Mouse (Mus musculus): ENCODE measurements around the gene Kcna1. TPM values are rescaled to one million over a fixed set of nuclear protein-coding genes. Genes with fewer than 3 reads are reported as not detected.
A peak's percentile ranks its signal among the peaks of the same experiment; 100 is the strongest.

The Kcna1 gene
- polyA plus RNA-seq, 1 experiment from 2014 or later, result 2.7 TPM

DNA sequence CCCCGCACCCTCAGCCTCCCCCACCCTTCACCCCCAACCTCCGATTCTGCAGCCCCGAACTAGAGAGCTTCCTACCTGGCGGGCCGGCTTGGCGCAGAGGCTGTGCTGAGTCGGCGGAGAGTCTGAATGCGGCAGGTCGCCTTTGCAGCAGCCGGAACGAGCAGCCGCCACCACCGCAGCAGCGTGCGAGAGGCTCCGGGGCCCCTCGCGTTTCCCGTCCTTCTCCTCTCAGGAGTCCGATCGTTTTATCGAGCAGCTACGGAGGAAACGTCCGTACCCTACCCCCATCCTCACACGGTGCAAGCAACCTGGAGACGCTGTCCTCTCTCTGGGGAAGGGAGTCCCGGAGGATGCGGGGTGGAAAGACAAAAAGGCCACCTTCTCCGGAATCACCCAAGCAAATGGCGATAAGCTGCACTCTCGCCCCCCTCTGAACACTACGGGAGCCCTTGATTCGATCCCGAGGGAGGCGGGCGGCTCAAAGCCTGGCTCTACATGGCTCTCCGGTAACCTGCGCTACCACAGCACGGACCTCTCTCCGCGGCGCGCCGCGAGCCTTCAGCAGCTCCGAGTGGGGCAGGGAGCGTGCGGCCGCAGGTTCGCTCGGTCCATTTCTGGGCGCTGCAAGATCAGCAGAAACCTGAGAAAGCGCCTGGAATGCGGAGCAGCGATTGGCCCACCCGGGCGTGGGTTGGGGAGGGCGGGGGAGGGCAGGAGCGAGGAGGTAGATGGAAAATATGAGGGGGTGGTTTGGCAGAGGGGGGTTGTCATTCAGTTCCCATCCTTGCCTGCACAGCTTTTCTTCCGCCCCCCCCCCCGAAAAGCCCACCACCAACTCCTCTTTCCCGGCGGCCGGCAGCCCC is 1.8 kb downstream of the Kcna1 start:
- WGBS, result under 1% methylated on average over 66 of the region's 66 CpGs
- Histone ChIP-seq H3K4me1 (peaks cover 21% of the 10 kb centered on the region), H3K36me3 (no peaks in the 10 kb centered on the region), H3K4me2 (replicated peaks) (peak overlapping the region; percentile 99), H3K27me3 (peaks cover 62% of the 10 kb centered on the region), H3K4me3 (peak overlapping the region; percentile 49), H3K27ac (no peak overlapping the region), H3K9me3 (no peaks in the 10 kb centered on the region), H3K9ac (peak overlapping the region; percentile 47)
- peak; percentile 18; the same call in 1 of the 2 replicates for ATAC-seq (ENCODE audit: insufficient number of reproducible peaks, insufficient read depth, low FRiP score, low TSS enrichment)

DNA sequence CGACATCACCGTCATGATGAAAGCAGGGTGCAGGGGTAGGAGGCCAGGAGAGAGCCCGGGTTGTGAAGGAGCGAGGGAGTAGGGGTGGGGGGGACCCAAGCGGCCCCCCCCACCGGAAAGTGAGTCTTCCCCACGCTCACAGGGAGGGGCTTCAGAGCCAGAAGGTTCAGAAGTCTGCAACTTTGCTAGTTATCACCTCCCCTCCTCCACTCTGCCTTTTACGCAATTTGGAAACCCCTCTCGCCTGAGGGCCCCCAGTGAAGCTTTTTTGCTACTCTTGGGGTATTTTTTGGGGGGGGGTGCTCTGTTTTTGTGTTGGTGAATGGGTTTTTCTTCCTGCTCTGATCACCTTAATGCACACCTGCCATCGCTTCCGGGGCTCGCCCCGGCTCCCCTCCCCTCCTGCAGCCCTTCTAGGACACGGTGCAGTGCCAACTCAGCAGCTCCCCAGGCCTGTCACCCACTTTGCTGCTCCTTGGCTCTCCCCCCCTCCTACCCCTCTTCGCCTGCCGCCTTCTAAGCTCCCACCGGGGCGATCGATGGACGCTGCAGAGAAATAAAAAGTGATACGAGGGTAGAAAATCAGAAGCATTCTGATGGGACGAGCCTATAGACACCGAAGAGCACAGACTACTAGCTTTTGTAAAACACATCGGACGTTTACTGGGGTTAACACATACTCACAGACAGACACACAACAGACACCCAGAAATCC is 2.7 kb downstream of the Kcna1 start:
- peaks cover 65% of the 10 kb centered on the region for H3K27me3 ChIP-seq
- H3K4me2 ChIP-seq (replicated peaks), result peak overlapping the region; percentile 99
- H3K9me3 ChIP-seq, result no peaks in the 10 kb centered on the region
- H3K9ac ChIP-seq, result peak overlapping the region; percentile 47
- peaks cover 21% of the 10 kb centered on the region for H3K4me1 ChIP-seq
- H3K36me3 ChIP-seq, result no peaks in the 10 kb centered on the region
- ATAC-seq (ENCODE audit: insufficient number of reproducible peaks, insufficient read depth, low FRiP score, low TSS enrichment), result no peak
- peak overlapping the region; percentile 49 for H3K4me3 ChIP-seq
- no peak overlapping the region for H3K27ac ChIP-seq
- WGBS, result under 1% methylated on average over 24 of the region's 25 CpGs

DNA sequence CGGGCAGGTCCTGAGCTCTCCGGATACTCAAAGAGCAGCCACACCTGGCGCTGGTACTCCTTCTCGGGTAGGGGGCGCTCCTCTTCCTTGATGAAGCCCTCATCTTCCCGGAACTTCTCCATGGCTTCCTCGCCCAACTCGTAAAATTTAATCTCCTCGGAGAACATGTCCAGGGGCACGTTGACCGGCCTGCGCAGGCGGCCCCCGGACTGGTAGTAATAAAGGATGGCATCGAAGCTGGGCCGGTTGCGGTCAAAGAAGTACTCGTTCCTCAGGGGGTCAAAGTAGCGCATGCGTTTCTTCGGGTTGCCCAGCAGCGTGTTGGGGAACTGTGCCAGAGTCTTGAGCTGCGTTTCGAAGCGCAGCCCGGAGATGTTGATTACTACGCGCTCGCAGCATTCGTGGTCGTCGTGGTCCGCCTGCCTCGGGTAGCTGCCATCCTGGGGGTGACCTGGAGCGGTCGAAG is 3.3 kb downstream of the Kcna1 start:
- 1% methylated on average over 36 of the region's 36 CpGs for WGBS
- Histone ChIP-seq H3K4me3 (peak overlapping the region; percentile 49), H3K9ac (0 out of 2 replicates have a peak overlapping the region, but pooled peaks have one; percentile 7), H3K27ac (no peak overlapping the region), H3K9me3 (no peaks in the 10 kb centered on the region), H3K4me2 (replicated peaks) (peak overlapping the region; percentile 99), H3K36me3 (no peaks in the 10 kb centered on the region), H3K4me1 (peaks cover 21% of the 10 kb centered on the region), H3K27me3 (peaks cover 65% of the 10 kb centered on the region)
- no peak for ATAC-seq (ENCODE audit: insufficient number of reproducible peaks, insufficient read depth, low FRiP score, low TSS enrichment)

DNA sequence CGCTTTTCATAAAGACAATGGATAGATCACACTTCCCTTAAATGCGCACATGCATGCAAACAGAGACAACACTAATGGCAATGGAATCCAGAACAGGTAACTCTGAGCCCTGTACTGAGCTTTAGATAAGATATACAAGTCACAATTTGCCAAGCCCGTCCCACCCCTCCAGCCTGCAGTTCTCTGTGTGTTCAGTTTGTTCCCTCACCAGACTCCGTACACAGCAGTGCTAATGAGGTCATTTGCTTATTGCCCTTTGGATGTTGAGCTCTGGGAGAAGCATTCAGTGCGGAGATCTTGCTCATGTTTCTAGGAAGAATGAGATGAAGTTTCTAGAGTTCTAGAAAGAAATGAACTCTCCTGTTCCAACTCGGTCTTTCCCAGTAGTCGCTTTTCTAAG is 17.7 kb downstream of the Kcna1 start:
- 84% methylated on average over 7 of the region's 7 CpGs for WGBS
- Histone ChIP-seq H3K4me3 (no peak overlapping the region), H3K9me3 (no peaks in the 10 kb centered on the region), H3K4me2 (replicated peaks) (no peak overlapping the region), H3K27me3 (no peaks in the 10 kb centered on the region), H3K27ac (no peak overlapping the region), H3K36me3 (no peaks in the 10 kb centered on the region), H3K4me1 (no peaks in the 10 kb centered on the region), H3K9ac (no peak overlapping the region)
- ATAC-seq (ENCODE audit: insufficient number of reproducible peaks, insufficient read depth, low FRiP score, low TSS enrichment), result no peak

DNA sequence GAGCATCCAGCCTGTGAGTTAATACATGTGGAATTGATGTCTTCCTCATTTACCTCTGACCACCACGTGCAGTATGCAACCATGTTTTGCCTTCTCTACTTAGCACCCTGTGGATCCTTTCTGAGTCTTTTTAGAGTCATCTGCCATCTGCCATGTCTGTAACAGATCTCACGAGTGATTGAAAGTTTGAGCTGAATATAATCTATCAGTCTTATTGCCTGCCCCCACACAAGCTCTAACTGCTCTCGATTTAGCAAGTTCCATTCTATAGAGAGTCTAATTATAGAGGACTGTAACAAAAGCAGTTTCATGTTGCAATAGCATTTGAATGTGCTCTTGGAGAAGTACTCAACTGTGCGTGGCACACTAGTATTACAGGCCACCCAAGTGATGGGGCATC is 27.7 kb downstream of the Kcna1 start:
- Histone ChIP-seq H3K4me1 (peaks cover 4% of the 10 kb centered on the region; the same call in 1 of the 2 replicates), H3K27ac (no peak overlapping the region), H3K4me2 (replicated peaks) (no peak overlapping the region), H3K27me3 (no peaks in the 10 kb centered on the region), H3K9ac (no peak overlapping the region), H3K4me3 (no peak overlapping the region), H3K36me3 (no peaks in the 10 kb centered on the region), H3K9me3 (no peaks in the 10 kb centered on the region)
- no peak for ATAC-seq (ENCODE audit: insufficient number of reproducible peaks, insufficient read depth, low FRiP score, low TSS enrichment)
- WGBS, result 69% methylated on average over 4 of the region's 4 CpGs

DNA sequence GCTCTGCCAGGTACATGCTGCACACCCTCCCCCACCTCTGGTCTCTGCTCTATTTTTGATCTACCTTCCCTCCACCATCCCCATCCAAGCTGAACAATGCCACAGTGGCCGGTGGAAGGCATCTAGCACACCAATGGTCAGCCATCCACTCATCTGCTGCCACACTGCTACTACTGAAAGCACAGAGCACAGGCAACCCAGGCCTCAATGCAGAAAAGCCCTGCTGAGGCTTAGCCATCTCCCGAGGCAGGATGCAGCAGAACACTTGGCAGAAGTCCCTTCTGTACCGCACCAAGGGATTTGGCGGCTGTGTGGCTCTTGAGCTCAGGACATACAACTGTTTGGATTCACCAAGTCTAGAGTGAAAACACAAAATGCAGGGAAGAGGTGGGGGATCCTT is 35.4 kb downstream of the Kcna1 start:
- H3K4me2 ChIP-seq (replicated peaks), result no peak overlapping the region
- H3K9ac ChIP-seq, result no peak overlapping the region
- no peaks in the 10 kb centered on the region for H3K36me3 ChIP-seq
- no peak overlapping the region for H3K4me3 ChIP-seq
- no peak overlapping the region for H3K27ac ChIP-seq
- no peaks in the 10 kb centered on the region for H3K9me3 ChIP-seq
- WGBS, result 76% methylated on average over 4 of the region's 4 CpGs
- peaks cover 5% of the 10 kb centered on the region; the same call in 1 of the 2 replicates for H3K4me1 ChIP-seq
- H3K27me3 ChIP-seq, result no peaks in the 10 kb centered on the region
- ATAC-seq (ENCODE audit: insufficient number of reproducible peaks, insufficient read depth, low FRiP score, low TSS enrichment), result no peak

DNA sequence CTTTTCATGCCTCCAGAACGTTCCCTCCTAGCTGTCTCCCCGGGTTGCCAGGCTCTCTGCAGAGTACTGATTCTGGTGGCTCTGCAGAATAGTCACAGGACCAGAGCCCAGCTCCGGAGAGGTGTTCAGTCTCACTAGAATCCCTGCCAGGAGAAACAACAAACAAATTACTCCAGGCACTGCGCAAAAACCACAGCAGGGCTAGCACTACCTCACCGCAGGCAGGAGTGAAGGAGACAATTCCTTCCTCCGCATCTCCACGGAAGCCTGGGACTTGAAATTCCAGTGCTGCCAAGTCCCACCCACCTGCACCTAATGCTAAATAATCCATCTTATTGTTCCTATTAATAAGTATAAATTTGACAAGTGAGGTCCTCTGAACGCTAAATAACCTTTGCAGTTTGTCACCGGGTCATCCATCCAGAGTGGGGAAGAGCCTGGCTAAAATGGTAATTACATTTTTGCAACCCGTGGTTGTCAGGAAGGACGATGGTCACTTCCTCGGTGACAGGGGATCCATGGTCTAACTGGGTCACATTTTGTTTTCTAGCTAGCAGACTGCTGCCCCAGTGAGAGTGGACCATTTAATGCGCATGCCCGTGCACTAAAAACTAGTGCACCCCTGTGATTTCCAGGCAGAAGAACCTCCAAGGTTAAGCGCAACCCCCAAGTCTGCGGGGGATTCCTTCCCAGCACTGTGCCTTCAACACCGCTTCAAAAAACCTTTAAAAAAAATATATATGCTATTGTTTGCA is 36.8 kb downstream of the Kcna1 start:
- no peaks in the 10 kb centered on the region for H3K9me3 ChIP-seq
- H3K4me3 ChIP-seq, result no peak overlapping the region
- H3K27ac ChIP-seq, result no peak overlapping the region
- H3K4me2 ChIP-seq (replicated peaks), result no peak overlapping the region
- ATAC-seq (ENCODE audit: insufficient number of reproducible peaks, insufficient read depth, low FRiP score, low TSS enrichment), result no peak
- H3K27me3 ChIP-seq, result peaks cover 1% of the 10 kb centered on the region; the same call in 1 of the 2 replicates
- WGBS, result 65% methylated on average over 17 of the region's 17 CpGs
- no peak overlapping the region for H3K9ac ChIP-seq
- H3K36me3 ChIP-seq, result no peaks in the 10 kb centered on the region
- H3K4me1 ChIP-seq, result peaks cover 5% of the 10 kb centered on the region; the same call in 1 of the 2 replicates

DNA sequence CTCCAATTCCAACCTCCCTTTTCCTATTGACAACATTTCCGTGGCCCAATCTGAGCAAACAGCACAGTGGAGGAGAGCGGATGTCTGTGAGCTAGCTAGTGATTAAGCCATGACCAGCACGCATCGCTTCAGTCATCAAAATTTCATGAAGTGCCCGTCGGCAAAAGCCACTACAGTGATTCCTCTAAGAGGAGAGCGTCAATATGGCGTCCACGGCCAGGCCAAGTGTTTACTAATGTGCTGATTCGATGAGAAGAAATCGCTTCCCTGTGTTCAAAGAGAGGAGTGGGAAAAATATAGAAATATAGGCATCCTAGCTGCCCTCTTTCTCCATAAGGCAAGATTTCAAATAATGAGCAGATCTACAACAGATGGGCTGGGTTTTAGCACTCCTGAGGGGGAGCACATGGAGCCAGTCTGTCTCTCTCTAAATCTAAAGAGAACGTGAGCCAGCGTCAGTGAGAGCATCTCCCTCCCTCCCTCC is 44.3 kb downstream of the Kcna1 start:
- Histone ChIP-seq H3K9me3 (no peaks in the 10 kb centered on the region), H3K27me3 (peaks cover 5% of the 10 kb centered on the region; the same call in 1 of the 2 replicates), H3K4me2 (replicated peaks) (no peak overlapping the region), H3K27ac (no peak overlapping the region), H3K4me1 (no peaks in the 10 kb centered on the region), H3K36me3 (no peaks in the 10 kb centered on the region), H3K4me3 (no peak overlapping the region), H3K9ac (no peak overlapping the region)
- 79% methylated on average over 13 of the region's 13 CpGs for WGBS
- ATAC-seq (ENCODE audit: insufficient number of reproducible peaks, insufficient read depth, low FRiP score, low TSS enrichment), result no peak

DNA sequence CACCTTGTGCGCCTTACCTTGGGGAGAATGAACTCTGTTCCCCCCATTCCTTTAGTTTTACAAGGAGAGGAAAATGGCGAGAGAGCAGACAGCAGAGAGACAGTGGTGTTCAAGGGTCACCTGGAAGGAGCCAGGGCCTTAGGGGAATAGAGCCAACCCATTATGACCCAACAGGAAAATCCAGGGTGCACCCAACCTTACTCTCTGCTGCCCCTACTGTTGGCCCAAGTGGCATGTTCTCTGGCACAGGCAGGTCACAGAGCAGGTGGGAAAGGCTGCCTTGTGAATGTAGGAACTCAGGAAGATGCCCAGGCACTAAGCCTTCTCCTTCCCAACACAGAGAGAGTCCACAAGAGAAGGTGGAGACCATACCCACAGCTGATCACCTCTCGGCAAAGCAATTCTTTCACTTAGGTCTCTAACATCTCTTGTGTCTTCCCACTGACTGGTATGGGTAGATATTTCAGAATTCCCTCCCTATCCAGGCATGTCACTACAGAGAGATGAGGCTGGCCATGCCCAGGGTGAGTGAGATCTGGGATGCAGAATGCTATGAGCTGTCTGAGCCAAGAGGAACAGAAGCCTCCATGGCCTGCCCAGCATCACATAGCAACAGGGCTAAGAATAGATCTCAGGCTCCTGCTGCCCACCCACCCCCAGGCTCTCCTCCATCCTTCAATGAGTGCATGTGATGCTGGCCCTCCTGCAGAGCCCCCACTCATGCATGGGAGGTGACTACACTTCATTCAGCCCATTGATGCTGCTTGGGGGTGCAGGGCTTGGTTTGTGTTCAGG is 46.8 kb downstream of the Kcna1 start:
- Histone ChIP-seq H3K27me3 (peaks cover 4% of the 10 kb centered on the region; the same call in 1 of the 2 replicates), H3K27ac (no peak overlapping the region), H3K4me2 (replicated peaks) (no peak overlapping the region), H3K4me1 (0 out of 2 replicates have a peak, but pooled peaks cover 3% of the 10 kb centered on the region), H3K36me3 (no peaks in the 10 kb centered on the region), H3K4me3 (no peak overlapping the region), H3K9ac (no peak overlapping the region), H3K9me3 (no peaks in the 10 kb centered on the region)
- WGBS, result 80% methylated on average over 3 of the region's 3 CpGs
- ATAC-seq (ENCODE audit: insufficient number of reproducible peaks, insufficient read depth, low FRiP score, low TSS enrichment), result no peak

DNA sequence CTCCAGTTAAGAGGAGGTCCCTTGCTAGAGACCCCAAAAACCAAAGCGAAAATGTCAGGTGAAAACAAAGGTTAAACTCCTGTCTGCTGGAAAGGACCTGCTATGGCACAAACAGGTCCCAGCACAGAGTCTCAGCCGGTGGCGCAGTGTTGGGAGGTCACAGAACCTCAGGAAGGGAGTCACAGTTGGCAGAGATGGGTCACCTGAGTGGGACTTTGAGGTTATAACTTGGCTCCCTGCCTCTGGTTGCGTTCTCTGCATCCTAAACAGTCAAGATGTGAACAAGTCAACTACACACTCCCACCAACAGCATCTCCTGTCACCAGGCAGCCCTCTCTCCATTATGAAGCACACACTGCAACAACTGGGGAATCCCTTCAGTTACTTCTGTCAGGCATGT is 48.4 kb downstream of the Kcna1 start:
- no peak for ATAC-seq (ENCODE audit: insufficient number of reproducible peaks, insufficient read depth, low FRiP score, low TSS enrichment)
- Histone ChIP-seq H3K36me3 (no peaks in the 10 kb centered on the region), H3K4me2 (replicated peaks) (no peak overlapping the region), H3K27me3 (no peaks in the 10 kb centered on the region), H3K4me1 (0 out of 2 replicates have a peak, but pooled peaks cover 3% of the 10 kb centered on the region), H3K9ac (no peak overlapping the region), H3K27ac (no peak overlapping the region), H3K9me3 (no peaks in the 10 kb centered on the region), H3K4me3 (no peak overlapping the region)
- 84% methylated on average over 4 of the region's 4 CpGs for WGBS

Data from embryonic facial prominence, embryonic 12.5 days (tissue).